Mouse (Mus musculus) left cerebral cortex, adult 11 months (tissue): ENCODE measurements around the gene Cox4i1.
"Not testable (repeated sequence)": the region's sequence is repeated elsewhere in the genome, so short reads cannot be mapped to it uniquely, and the experiment has no call there.

Experiments used
- DNase-seq: peaks from one replicate; pipeline ENCODE4 v3.0.0; 2022; ENCODE audit warnings: low spot score

The Cox4i1 gene

DNA sequence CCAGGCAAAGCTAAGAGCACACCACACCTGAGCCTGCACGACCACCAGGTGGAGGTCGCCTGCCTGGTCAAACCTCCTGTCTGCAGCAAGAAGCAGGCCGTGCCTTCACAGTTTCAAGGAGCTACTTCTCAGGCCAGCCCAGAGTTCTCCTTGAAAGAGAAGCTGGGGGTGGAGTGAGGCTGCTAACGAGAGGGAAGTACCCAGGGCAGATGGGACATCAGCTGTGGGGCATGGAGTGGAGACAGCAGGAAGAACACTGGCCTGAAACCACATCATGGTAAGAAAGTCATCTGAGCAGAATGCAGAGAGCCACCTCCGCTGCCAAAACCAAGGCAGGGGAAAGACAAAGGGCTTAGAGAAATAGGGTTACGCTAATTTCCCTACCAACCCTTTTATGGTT lies 3.5 kb upstream of the Cox4i1 start:
- DNase-seq = no peak

DNA sequence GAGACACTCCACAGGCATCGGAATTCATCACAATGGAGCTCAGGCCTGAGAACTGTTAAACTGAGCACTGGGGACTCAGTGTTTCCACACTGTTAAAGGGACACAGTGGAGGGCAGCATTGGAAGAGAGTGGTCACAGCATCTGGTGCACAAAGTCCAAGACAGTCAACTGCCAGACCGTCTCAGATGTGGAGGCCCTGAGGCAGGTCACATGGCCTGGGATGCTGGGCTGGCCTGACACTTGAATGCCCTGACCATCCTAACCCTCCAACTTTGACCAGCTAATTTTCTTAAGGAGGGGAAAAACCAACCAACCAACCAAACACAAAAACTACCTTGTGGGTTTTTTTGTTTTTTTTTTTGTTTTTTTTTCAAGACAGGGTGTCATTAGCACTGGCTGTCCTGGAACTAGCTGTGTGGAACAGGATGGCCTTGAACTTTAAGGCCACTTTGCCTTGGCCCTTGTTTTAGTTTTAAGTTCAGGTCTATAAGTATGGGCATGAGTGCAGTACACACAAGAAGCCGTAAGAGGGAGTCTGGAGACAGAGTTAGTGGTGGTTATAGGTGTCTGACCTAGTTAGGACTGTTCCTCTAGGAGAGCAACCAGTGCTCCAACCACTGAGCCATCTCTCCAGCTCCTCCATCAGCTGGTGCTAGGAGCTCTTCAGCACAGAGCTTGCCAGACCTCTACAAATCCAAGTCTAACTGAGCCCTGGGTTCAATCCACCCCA lies 2.1 kb upstream of the Cox4i1 start:
- no peak for DNase-seq

DNA sequence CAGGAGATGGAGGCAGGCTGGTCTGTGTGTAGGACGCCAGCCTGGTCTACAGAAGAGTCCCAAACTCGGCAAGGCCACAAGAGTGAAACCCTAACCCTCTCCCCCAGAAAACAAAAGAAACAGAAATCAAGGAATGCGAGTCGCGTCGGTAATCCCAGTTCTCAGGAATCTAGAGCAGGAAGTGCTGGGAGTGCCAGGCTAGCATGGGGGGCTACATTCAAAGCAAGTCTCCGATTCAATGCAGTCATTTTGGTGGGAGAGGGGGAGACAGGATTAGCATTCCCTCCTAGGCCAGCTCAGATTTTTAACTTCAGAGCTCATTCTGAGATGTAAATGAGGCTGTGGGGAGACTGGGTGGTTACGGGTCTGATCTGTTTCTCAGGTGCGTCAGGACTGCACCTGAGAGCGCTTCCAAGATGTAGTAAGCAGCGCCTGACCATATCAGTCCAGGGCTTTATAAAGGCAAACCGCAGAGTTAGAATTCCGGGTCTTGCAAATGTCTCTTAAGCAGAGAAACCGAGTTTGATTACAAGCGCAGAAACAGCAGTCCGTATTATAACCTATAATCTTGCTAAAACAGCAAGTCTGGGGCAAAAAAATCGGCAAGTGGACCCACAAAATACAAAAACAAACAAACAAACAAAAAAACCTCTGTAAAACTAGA lies 1.1 kb upstream of the Cox4i1 start:
- DNase-seq = no peak

DNA sequence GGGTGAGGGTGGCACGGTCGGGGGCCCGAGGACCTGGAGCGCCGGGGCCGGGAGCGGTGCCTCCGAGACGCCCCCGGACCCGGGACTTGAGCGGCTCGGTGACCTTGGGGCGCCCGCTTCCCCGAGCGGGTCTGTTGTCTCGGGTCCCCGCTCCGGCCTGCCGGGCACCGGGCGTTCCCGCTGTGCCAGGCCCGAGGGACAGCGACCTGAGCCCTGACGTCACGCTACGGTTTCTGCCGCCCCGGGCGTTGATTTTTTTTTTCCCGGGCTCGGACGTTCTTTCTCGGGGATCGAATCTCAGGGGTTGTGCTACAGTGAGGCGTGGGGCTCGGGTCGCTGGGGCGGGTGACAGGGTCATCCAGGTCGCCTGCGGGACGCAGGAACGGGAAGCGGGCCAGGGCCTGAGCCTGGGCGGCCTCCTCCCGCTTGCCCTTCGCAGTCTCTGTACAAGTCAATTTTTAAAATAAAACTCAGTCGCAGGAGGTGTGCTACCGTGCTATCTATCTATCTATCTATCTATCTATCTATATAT lies 418 bp downstream of the Cox4i1 start, which contains the start of gene Emc8:
Gene Emc8, minus strand, starts transcription at position 200 of the 532 bp plus-strand sequence.
- DNase-seq = no peak

DNA sequence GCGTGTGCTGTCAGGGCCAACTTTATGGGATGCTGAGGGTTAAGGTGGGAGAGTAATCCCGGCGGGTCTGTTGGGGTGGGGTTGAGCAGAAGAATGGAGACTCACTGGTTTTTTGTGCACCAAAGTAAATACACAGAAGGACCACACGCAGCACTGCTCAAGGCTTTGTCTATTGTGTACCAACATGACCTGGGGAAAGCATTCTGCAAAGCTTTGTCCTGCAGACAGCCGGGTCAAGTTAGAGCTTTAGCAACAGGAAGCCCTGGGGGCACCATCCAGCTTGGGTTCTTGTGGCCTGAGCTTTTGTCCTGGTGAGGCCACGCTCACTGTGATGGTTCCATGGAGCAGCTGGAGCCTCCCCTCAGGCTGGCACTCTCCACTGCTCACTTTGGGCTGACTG lies 3.8 kb downstream of the Cox4i1 start:
- no peak for DNase-seq

DNA sequence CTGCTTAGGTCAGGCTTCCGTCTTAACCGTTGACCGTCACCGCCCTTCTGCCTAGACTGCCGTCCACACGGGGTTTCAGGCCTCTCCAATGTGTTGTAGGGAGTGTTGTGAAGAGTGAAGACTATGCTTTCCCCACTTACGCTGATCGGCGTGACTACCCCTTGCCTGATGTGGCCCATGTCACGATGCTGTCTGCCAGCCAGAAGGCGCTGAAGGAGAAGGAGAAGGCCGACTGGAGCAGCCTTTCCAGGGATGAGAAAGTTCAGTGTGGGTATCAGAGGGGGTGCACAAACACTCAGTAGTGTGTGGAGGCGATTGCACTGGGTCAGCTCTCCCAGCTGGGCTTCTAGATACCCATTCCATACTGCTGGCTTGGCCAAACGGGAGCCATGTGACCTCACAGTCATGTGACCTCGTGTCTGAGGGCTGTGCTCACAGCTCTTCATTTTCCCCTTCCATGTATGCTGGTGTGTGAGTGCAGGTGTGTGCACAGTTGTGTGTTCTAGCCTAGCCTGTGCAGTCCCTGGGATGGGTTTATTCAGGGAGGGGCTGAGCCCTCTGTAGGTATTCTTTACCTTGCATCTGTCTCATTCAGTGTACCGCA lies 4.7 kb downstream of the Cox4i1 start:
- no peak for DNase-seq

DNA sequence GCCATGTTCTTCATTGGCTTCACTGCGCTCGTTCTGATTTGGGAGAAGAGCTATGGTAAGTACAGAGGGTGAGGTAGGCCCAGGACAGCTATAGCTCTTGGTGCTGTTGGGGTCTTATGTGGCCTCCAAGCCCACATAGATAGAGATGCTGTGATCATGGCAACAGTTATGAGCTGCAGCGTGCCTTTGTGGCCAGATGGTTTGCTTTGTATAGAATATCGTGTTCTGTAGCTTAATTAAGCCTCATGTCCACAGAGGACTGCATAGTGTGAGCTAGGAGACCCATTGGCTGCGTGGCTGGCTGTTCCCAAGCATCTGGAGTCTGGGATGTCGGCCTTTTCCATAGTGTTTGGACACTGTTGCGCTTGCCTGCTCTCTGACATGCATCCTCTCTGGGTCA lies 5.3 kb downstream of the Cox4i1 start:
- no peak for DNase-seq

DNA sequence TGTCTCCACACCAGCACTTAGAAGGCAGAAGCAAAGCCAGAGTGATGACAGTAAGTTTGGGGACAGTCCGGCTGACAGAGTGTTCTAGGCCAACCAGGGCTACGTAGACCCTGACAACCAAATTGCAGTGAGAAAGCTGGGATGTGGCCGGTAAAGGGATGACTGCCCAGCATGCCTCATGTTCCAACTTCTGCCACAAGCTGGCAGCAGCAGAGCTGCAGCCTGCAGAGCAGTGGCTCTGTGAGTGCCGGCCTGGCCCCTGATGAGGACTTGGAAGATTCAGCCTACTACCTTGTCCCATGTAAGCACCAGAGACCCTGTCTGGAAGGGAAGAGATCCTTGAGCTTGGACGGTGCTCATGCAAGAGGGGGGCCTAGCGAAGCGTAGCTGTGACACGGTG lies 7.7 kb downstream of the Cox4i1 start:
- no peak for DNase-seq

DNA sequence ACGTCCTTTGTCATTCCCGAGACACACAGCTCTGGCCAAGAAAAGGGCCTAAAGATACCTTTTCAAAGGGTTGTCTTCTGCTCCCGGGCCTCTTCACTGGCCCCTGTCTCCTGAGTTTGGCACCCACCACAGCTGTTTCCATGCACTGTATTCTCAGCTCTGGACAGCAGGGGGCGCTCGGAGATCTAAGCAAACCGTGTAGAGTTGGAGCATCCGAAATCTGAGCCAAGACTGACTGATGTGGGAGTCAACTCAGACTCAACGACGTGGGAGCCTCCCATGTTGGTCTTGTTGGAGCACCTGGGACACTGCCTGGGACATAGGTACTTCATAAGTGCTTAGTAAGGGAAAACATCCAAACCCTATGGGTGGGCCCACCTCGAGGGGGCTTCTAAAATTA lies 10.4 kb downstream of the Cox4i1 start:
- peak; percentile 68 for DNase-seq

DNA sequence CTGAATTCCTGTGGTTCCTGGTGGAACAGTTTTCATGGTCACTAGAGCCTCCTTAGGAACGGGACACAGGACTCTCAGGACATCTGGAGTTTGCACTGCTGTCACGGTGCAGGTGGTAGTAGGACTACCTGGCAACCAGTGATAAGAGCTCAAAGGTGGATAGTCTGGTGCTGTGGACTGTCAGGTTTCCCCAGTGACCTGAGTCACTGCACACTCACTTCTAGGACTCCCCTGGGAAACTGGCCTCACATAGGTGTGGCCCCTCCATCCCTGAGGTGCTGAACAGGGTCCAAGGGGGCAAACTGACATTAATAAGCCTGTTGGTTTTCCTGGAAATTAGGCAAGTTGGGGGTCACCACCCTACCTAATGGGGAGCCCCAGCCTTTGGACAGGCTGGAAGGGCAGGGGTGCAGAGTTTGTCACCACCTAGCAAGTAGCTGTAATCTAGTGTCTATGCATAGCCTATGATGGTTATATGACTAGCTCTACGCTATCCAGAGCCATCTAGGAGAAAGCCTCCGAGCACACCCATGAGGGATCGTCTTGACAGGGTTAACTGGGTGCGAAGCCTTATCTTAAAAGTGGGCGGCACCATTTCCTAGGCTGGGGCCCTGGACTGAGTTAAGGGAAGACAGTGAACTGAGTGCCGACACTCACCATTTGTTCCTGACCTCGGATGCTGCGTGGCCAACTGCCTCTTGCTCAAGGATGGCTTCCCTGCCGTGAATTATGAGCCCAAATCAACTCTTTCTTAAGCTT lies 11.8 kb downstream of the Cox4i1 start:
- no peak for DNase-seq

DNA sequence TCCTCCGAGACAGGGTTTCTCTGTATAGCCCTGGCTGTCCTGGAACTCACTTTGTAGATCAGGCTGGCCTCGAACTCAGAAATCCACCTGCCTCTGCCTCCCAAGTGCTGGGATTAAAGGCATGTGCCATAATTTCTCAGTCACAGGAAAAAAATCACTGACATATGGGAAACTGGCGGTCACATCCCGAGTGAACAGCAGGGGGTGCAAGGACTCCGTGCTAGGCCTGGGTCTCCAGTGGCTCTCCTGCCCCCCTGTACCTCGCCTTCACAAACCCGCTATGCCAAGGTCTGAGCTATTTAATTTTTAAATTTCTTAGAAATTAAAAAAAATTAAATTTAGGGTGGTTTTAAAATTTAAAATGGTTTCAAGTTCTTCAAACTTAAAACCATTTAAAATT lies 12.4 kb downstream of the Cox4i1 start:
- DNase-seq = not testable (repeated sequence)

DNA sequence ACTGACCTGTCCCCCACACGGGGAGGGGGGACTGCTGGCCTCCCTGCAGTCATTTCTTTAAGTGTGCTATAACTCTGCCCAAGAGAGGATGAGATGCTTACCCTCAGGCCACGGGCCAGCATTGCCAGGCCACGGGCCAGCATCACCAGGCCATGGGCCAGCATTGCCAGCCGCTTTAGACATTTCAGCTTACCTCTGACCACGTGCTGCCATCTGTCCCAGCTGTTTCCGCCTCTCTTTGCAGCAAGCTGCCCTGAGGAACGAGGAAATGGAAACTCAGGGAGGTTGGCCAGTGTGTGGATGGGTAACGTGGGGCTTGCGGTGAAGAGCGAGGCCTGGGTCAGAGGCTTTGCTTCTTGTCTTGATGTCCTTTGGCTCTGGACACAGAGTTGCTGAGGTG lies 13.1 kb downstream of the Cox4i1 start:
- DNase-seq = no peak

DNA sequence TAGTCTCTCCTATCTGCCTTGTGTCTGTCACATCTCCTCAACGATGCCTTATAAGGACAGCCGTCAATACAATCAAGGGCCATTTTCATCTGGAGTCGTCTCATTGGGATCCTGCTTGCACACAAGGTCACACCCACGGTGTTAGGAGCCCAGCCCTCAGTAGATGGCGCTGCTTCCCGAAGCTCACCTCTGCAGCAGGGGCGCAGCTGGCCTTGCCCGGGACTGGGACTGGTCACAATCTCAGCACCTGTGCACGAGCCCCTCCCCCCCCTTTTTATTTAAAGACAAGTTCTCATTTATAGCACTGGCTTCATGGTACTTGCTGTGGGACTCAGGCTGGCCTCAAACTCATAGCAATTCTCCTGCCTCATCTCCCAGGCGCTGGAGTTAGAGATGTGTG lies 15.6 kb downstream of the Cox4i1 start:
- no peak for DNase-seq

DNA sequence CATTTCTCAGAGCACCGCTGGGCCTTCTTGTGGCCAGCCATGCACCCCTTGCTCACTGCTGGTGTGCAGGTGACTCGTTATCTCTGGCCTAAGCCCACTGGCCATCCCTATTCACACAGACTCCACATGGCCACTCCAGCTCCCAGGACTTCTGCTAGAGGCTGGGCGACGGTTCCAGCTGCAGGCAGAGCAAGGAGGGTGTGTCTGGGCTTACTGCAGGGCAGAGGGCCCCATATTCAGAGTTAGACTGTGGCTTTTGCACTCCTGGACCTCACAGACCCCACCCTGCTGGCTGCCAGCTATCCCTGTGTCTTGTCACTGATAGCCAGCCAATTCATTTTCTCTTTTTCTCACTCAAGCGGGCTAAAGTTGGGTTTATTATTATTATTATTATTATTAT lies 16.1 kb downstream of the Cox4i1 start:
- no peak for DNase-seq

DNA sequence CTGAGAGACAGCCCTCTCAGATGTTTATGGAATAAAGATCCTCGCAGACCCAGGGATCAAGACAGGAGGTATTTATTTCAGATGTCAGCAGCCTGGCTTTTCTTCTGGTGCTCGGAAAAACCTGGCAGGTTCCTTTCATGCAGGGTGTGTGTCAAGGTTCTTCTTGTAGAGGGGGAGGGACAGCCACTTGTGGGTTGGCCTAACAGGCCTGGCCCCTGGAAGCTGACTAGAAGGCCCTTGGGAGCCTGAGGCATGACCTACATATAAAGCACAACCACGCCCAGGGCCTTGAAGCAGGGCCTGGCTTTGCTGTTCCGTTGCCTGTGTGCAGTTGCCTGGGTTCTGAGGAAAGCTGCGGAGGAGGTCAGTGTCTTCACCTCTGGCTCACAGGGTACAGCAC lies 17.1 kb downstream of the Cox4i1 start:
- no peak for DNase-seq

DNA sequence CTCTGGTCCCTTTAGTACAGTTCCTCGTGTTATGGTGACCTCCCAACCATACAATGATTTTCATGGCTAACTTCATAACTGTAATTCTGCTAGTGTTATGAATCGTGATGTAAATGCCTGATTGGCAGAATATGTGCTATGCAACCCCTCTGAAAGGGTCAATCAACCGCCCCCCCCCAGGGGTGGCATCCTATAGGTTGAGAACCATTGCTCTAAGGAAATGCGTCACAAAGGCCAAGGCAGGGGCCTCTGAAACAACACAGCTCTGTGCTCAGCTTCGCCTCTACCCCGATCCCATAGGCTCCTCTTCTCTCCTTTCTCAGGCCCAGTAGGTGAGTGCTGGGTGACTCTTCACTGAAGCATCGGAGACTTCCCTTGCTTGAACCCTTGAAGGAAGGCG lies 17.6 kb downstream of the Cox4i1 start:
- DNase-seq = no peak

DNA sequence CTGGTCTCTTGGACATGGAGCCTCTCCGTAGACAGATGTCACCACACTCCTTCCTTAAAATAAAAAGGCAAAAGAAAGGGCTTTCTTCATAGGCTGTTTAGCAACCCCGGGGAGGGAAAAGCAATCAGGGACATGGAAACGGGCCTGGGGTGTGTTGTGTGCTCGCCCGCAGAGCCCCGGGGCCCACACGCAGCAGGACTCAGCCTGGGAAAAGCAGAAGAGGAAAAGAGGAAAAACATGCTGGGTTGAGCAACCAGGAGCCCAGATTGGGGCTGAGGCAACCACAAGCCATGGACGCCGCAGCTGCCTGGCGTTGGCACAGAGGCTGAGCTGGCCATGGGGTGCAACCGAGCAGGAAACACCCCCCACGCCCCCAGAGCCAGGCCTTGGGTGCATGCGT lies 18.0 kb downstream of the Cox4i1 start:
- DNase-seq = no peak

DNA sequence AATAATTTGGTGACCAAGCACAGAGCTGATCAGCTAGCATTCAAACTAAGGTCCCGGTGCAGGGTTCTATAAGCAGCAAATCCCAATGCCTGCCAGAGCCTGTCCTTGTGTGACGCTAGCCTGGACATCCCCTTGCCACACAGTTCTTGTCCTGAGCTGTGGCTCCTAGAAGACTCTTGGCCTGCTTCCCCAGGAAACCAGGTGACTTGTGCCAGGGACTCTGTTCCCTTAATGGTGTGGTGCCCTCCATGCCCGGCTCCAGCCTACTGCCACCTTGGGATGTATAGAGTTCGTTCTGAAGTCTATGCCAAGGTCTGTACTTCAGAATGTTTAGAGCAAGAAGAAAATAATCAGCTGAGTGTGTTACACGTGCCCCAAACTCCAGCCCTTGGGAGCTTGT lies 18.6 kb downstream of the Cox4i1 start:
- DNase-seq = no peak

DNA sequence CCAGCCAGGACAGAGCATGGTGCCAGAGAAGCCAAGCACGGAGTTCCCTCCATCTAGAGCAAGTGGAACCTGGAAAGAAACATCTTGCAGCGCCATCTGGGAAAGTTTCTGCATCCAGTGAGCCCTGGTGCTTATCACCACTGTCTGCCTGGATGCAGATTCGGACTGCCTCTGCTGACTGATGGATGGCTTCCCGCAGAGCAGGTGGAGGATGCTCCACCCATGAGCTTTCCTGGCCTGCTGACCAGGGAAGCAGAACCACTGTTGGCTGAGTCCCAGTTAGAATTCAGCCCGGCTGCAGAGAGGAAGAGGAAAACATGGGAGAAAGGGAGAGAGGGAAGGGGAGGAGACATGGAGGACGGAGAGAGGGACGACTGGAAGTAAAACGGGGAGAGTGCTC lies 19.8 kb downstream of the Cox4i1 start:
- DNase-seq = no peak

DNA sequence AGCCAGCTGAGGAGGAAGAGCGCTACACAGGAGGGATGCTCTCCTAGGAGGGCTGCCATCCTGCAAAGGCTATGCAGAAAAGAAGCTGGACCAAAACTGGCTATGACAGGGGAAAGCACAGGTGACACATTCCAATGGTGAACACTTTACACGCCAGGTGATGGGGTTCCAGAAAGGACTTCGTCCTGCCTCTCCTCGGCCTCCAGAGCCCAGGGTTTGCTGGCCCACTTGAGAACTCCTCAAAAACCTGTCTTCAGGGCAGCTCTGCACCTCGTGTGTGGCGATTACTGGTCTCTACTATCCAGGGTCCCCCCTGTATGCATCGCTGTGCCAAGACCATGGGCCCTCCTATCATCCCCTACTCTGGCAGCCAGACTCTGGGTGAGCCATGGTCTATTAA lies 20.5 kb downstream of the Cox4i1 start:
- DNase-seq = no peak

DNA sequence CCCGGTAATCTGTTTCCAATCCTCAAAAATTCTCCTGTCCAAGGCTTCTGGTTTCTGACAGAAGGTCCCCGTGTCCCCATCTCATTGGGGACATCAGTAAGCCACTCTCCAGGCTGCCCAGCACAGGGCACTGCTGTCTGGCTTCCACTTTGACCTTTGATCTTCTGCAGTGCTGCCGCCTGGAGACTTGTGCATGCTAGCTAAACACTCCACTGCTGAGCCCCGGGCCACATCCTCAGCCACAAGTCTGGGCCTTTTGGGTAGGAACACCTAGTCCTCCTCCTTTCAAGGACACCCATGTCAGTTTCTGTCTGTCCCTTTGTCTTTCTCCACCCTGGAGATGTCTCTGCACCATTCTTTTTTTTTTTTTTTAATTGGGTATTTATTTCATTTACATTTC lies 24.9 kb downstream of the Cox4i1 start:
- DNase-seq = no peak

DNA sequence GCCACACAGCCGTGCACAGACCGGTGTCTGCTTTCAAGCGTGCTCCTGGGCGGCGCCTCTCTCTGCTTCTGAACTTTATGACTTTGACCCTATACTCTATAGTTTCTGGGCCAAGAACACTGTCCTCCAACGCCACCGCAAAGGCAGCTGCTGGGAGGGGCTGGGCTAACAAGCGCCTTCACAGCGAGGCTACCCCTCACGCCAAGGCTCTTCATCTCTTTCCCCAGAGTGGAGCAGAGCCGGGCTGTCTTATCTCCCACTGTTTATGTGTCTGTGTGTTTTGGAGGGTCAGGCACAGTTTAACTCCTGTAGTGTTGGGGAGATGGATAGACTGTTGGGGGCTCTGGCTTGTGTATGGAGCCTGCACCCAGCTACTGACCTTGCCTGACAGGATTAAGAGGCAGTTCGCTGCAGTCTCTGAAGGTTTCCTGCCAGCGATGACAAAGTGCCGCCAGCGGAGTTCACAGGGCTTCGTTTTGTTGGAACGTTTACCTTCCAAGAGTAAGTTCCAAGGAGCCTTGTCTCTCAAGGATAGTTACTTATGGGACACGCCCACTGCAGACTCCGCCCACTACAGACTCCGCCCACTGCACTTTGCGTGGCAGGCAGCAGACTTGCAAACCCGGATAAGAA lies 26.0 kb downstream of the Cox4i1 start:
- DNase-seq = no peak
